Mouse (Mus musculus): ENCODE data around the gene Ptprg.

GRCm38 (mm10) chr14:12046226-12046882 is 493.0 kb downstream of the Ptprg start:
- TF ChIP-seq CTCF (conservative IDR thresholded peaks at IDR 0.05; ENCODE audit: low read length) (no peak), POU5F1 (IDR thresholded peaks at IDR 0.05; ENCODE audit: borderline replicate concordance, low read length) (no peak), NANOG (IDR thresholded peaks at IDR 0.05; ENCODE audit: borderline replicate concordance, low read length) (no peak)

All from E14TG2a.4 (cell line).